In the genomic region with DNA sequence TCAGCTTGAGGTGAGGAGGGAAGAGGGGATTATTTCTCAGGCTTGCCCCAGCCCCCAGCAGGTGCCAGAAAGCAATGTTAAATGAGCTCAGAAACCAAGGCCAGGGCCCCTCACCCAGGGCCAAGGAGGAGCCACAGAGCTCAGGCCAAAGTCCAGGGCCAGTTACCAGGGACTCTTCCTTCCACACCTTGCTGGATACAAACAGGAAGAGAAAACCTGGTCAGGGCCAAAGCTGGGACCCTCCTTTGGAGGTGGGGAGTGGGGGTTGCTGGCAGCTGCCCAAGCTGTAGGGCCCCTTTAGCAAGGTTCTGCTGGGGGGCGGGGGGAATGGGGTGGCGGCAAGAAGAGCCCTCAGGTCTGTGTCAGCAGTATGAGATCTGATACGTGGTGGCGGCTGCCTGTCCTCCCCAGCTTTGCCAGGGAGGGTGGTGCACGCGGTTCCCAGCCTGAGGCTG, we compare ENCODE assay signal across 8 mouse cellular contexts. TPM values are rescaled to one million over a fixed set of nuclear protein-coding genes. Genes with fewer than 3 reads are reported as not detected.
DNase-seq lines count a peak whose midpoint lies in the region; ATAC-seq and TF ChIP-seq lines count a peak whose summit lies in the region.

No protein-coding gene starts in this region.

- peak overlapping the region; percentile 60 for H3K4me3 ChIP-seq in hindbrain, embryonic 16.5 days (ENCODE audit: low read length)
- peak overlapping the region in 1 of 2 experiments; percentile 92; a peak in 2 of 4 replicates for H3K4me3 ChIP-seq in liver, embryonic 14.5 days (ENCODE audit: insufficient read depth in 1 of 2, low read depth in 2 of 2, low read length in 2 of 2)

- no peaks in the 10 kb centered on the region for H3K9me3 ChIP-seq in hindbrain, embryonic 16.5 days (ENCODE audit: control insufficient read depth, low read length)
- H3K9me3 ChIP-seq in liver, embryonic 14.5 days (ENCODE audit: control insufficient read depth, low read length) = no peaks in the 10 kb centered on the region

- TF ChIP-seq EP300 in liver, embryonic 14.5 days (IDR thresholded peaks at IDR 0.05; ENCODE audit: low read depth) = no peak

- no peak for TF ChIP-seq CTCF in liver, embryonic 14.5 days (IDR thresholded peaks at IDR 0.05; ENCODE audit: low read depth)

- H3K4me1 ChIP-seq in hindbrain, embryonic 16.5 days (ENCODE audit: control insufficient read depth, insufficient read depth, low read depth, low read length) = peaks cover 47% of the 10 kb centered on the region
- H3K4me1 ChIP-seq in liver, embryonic 14.5 days (replicated peaks; ENCODE audit: control insufficient read depth in 2 of 2, insufficient read depth in 2 of 2, low read length in 1 of 2) = peaks cover 17 to 32% of the 10 kb centered on the region in 2 experiments

- peak; percentile 69 for DNase-seq in cerebellum, adult 11-12 months
- no peak for DNase-seq in cerebellum, postnatal 4 days (ENCODE audit: low spot score in 2 of 2)
- DNase-seq in cerebellum, adult 8-10 months = peak; percentile 57
- DNase-seq in liver, embryonic 14.5 days (ENCODE audit: low read depth in 3 of 3, low spot score in 3 of 3) = no peak
- DNase-seq in embryo, embryonic 10 days (ENCODE audit: low spot score) = no peak
- no peak for DNase-seq in adipocyte (ENCODE audit: low spot score)
- no peak for DNase-seq in right cerebral cortex, postnatal 36 days (ENCODE audit: low spot score in 2 of 2)

- no peaks in the 10 kb centered on the region for H3K27me3 ChIP-seq in hindbrain, embryonic 16.5 days (replicated peaks; ENCODE audit: control insufficient read depth, insufficient read depth, low read length)
- H3K27me3 ChIP-seq in liver, embryonic 14.5 days (ENCODE audit: control insufficient read depth, insufficient read depth, low read length) = no peaks in the 10 kb centered on the region

- WGBS in hindbrain, embryonic 16.5 days = 29% methylated on average over 6 of the region's 6 CpGs
- WGBS in liver, embryonic 14.5 days (ENCODE audit: insufficient replicate concordance) = 14% methylated on average over 6 of the region's 6 CpGs

- H3K27ac ChIP-seq in hindbrain, embryonic 16.5 days (ENCODE audit: low read depth, low read length) = peak overlapping the region; percentile 99
- H3K27ac ChIP-seq in liver, embryonic 14.5 days = no peak overlapping the region

- peak overlapping the region; percentile 98 for H3K9ac ChIP-seq in hindbrain, embryonic 16.5 days (ENCODE audit: low read depth, low read length)
- peak overlapping the region; percentile 97 for H3K9ac ChIP-seq in liver, embryonic 14.5 days (replicated peaks)

- H3K4me2 ChIP-seq in hindbrain, embryonic 16.5 days (ENCODE audit: low read length) = peak overlapping the region; percentile 92
- H3K4me2 ChIP-seq in liver, embryonic 14.5 days (ENCODE audit: low read depth) = peak overlapping the region; percentile 68

- ATAC-seq in hindbrain, embryonic 16.5 days = no peak
- no peak for ATAC-seq in liver, embryonic 14.5 days (ENCODE audit: insufficient read depth)

- H3K36me3 ChIP-seq in hindbrain, embryonic 16.5 days (ENCODE audit: control insufficient read depth, insufficient read depth, low read length) = peaks cover 19% of the 10 kb centered on the region
- peaks cover 20% of the 10 kb centered on the region for H3K36me3 ChIP-seq in liver, embryonic 14.5 days (replicated peaks; ENCODE audit: control insufficient read depth, insufficient read depth, low read depth)

RNA-seq across cellular contexts. Expression of a gene that starts 2.0 kb away (rescaled TPM):
- polyA plus RNA-seq in hindbrain, embryonic 16.5 days (2015; fragmentation: Nextera tagmentation; extraction: Ambion mirVana) = 419 and 442 TPM in 2 replicates
- 72.2 and 90.3 TPM in 2 replicates for polyA plus RNA-seq in liver, embryonic 14.5 days (2012; rRNA removed)
- polyA plus RNA-seq in liver, embryonic 14.5 days (2014; fragmentation: Nextera tagmentation; extraction: Ambion mirVana) = 115 and 122 TPM in 2 replicates

RNA-seq across cellular contexts. Expression of a gene that starts 15.6 kb away (rescaled TPM):
- polyA plus RNA-seq in hindbrain, embryonic 16.5 days (2015; fragmentation: Nextera tagmentation; extraction: Ambion mirVana) = 0.14 and 0.26 TPM in 2 replicates
- polyA plus RNA-seq in liver, embryonic 14.5 days (2012; rRNA removed) = 0.84 and 0.87 TPM in 2 replicates
- polyA plus RNA-seq in liver, embryonic 14.5 days (2014; fragmentation: Nextera tagmentation; extraction: Ambion mirVana) = 0.88 and 1.2 TPM in 2 replicates

RNA-seq across cellular contexts. Expression of a gene that starts 22.6 kb away (rescaled TPM):
- polyA plus RNA-seq in hindbrain, embryonic 16.5 days (2015; fragmentation: Nextera tagmentation; extraction: Ambion mirVana) = 143 and 146 TPM in 2 replicates
- polyA plus RNA-seq in liver, embryonic 14.5 days (2012; rRNA removed) = 0.04 and 0.08 TPM in 2 replicates
- 0.08 and 0.14 TPM in 2 replicates for polyA plus RNA-seq in liver, embryonic 14.5 days (2014; fragmentation: Nextera tagmentation; extraction: Ambion mirVana)

RNA-seq across cellular contexts. Expression of a gene that starts 30.3 kb away (rescaled TPM):
- polyA plus RNA-seq in hindbrain, embryonic 16.5 days (2015; fragmentation: Nextera tagmentation; extraction: Ambion mirVana) = 1.5 and 1.6 TPM in 2 replicates
- polyA plus RNA-seq in liver, embryonic 14.5 days (2012; rRNA removed) = 0.44 and 0.47 TPM in 2 replicates
- not detected in 2 replicates for polyA plus RNA-seq in liver, embryonic 14.5 days (2014; fragmentation: Nextera tagmentation; extraction: Ambion mirVana)

RNA-seq across cellular contexts. Expression of a gene that starts 37.6 kb away (rescaled TPM):
- 57.4 and 58.3 TPM in 2 replicates for polyA plus RNA-seq in hindbrain, embryonic 16.5 days (2015; fragmentation: Nextera tagmentation; extraction: Ambion mirVana)
- polyA plus RNA-seq in liver, embryonic 14.5 days (2012; rRNA removed) = 0.01 and 0.03 TPM in 2 replicates
- 0.03 TPM in 1 of 2 replicates, not detected in the other for polyA plus RNA-seq in liver, embryonic 14.5 days (2014; fragmentation: Nextera tagmentation; extraction: Ambion mirVana)

Comparison
In these comparisons a context has a peak if more than half of its experiments do, and no peak if none do; other contexts are left out.
1. DNase-seq: peak in cerebellum, adult 11-12 months (single experiment) and cerebellum, adult 8-10 months (single experiment); none in cerebellum, postnatal 4 days (0 of 2), liver, embryonic 14.5 days (0 of 3), embryo, embryonic 10 days (single experiment), adipocyte (single experiment) and right cerebral cortex, postnatal 36 days (0 of 2).
2. RNA of a gene that starts 22.6 kb away (polyA plus RNA-seq): 143 to 146 TPM in hindbrain, embryonic 16.5 days; 0.04 to 0.14 TPM in liver, embryonic 14.5 days; every median in the first group is over 100 times any median in the second.